Mouse (Mus musculus): Measurements from ENCODE around the gene Zap70. TPM values are rescaled to one million over a fixed set of nuclear protein-coding genes. Genes with fewer than 3 reads are reported as not detected.
"Not testable (repeated sequence)": the region's sequence is repeated elsewhere in the genome, so short reads cannot be mapped to it uniquely, and the experiment has no call there.

Gene Zap70
- total RNA-seq, 1 experiment from 2014 or later = 1.0 TPM

GRCm38 (mm10) chr1:36815166-36815565 is 53.6 kb downstream of the Zap70 start:
- ATAC-seq (replicated peaks; ENCODE audit: low read depth, poor library complexity, severe bottlenecking) = peak; percentile 50

DNA sequence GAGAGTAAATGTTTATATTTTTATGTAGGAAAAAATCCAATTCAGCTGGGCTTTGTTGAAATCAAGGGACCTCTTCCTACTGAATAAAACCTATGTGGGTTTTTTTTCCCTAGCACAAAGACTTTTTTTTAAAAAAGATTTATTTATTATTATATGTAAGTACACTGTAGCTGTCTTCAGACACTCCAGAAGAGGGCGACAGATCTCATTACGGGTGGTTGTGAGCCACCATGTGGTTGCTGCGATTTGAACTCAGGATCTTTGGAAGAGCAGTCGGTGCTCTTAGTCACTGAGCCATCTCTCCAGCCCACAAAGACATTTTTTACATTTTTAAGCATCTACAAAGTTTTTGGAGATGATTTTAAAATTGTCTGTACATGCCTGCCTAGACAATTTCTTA is 60.3 kb downstream of the Zap70 start:
- ATAC-seq (replicated peaks; ENCODE audit: low read depth, poor library complexity, severe bottlenecking) = not testable (repeated sequence)

DNA sequence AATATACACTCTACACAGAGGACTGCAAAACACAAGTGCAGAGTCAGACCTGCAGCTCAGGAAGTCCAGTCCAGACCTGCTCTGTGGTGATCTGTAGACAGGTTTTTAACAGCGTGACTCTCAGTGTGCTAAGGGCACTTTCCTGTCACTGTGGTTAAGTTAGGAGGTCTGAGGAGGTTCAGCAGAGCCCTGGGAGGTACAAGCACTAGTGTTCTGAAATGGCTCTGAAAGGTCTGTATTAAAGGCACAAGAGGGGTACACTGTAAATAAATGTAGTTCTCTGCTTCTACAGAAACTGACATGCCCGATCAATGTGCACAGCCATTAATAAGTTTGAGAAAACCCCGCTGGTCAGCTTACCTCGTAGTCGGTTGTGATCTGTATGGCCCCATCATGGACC is 62.8 kb downstream of the Zap70 start:
- no peak for ATAC-seq (replicated peaks; ENCODE audit: low read depth, poor library complexity, severe bottlenecking)

DNA sequence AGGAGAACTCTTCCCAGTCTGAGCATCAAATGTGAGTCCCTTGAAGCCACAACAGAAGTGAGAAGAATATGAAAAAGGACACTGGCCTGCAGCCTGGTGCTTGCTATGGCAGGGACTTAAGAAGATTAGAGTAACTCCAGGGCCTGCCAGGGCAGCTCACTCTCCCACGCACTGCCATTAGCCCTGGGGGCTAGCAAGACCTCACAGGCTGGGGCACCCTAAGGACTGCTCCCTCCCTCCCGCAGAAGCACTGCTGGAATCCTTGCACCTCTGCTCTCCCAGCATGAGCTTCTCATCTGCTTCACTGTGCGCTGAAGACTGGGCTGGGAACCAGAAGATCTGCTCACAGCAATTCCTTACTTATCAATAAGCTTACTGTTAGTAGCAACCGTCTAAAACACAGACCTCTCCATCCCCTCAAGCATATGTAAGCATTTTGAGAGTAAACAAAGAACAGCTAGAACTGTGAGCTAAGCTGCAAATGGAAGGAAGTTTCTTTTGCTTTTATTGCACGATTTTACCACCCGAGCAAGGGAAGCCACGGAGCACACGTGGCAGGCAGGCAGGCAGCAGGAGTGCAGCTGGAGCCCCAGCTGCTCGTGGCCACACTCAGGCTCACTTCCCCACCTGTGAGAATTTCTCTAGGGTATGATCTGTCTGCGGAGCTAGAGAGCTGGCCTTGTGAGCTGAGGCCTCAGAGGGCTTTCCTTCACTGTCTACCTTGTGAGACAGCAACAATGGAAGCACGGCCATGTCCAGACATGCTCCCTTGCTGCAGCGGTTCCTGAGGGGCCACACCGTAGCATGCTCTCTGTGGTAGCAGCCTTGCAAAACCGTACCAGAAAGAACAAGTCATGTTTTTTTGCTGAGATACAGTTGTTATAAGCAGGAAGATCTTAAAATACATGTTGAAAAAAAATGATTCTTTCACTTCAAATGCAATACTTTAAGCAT is 69.6 kb downstream of the Zap70 start:
- ATAC-seq (replicated peaks; ENCODE audit: low read depth, poor library complexity, severe bottlenecking) = no peak

Other genes with a start within 250 kb of the Zap70 start
- gene Cnnm3, start 249.9 kb upstream of the Zap70 start, total RNA-seq (2017) = 5.5 and 15.5 TPM in 2 replicates
- gene Ankrd23, start 224.9 kb upstream of the Zap70 start, total RNA-seq (2017) = 4.9 and 9.1 TPM in 2 replicates
- not detected in 2 replicates for gene Gm42417, start 222.4 kb upstream of the Zap70 start, total RNA-seq (2017)
- 1.1 and 9.0 TPM in 2 replicates for gene Ankrd39, start 214.4 kb upstream of the Zap70 start, total RNA-seq (2017)
- 2.4 and 2.6 TPM in 2 replicates for gene Sema4c, start 203.4 kb upstream of the Zap70 start, total RNA-seq (2017)
- gene Fam178b, start 78.6 kb upstream of the Zap70 start, total RNA-seq (2017) = 0.87 TPM in 1 of 2 replicates, not detected in the other
- gene Cox5b, start 70.3 kb upstream of the Zap70 start, total RNA-seq (2017) = 326 and 756 TPM in 2 replicates
- gene 4933424G06Rik, start 51.6 kb upstream of the Zap70 start, total RNA-seq (2017) = not detected in 2 replicates
- 40.1 and 42.2 TPM in 2 replicates for gene Actr1b, start 47.4 kb upstream of the Zap70 start, total RNA-seq (2017)
- gene Tmem131, start 181.9 kb downstream of the Zap70 start, total RNA-seq (2017) = 18.6 and 28.1 TPM in 2 replicates

Measured in common myeloid progenitor, adult 5-6 weeks (primary cell).